Mouse (Mus musculus) heart, postnatal 0 days (tissue): Measurements from ENCODE around the gene Kif9.

Experiments used
- CTCF ChIP-seq: IDR thresholded peaks from 2 replicates; pipeline ENCODE4 v1.5.1; 2016; ENCODE audit warnings: antibody characterized with exemption, control low read depth, low read depth
- EP300 ChIP-seq: IDR thresholded peaks from 2 replicates; pipeline ENCODE4 v1.6.1; 2016; ENCODE audit warnings: antibody characterized with exemption, low read depth

DNA sequence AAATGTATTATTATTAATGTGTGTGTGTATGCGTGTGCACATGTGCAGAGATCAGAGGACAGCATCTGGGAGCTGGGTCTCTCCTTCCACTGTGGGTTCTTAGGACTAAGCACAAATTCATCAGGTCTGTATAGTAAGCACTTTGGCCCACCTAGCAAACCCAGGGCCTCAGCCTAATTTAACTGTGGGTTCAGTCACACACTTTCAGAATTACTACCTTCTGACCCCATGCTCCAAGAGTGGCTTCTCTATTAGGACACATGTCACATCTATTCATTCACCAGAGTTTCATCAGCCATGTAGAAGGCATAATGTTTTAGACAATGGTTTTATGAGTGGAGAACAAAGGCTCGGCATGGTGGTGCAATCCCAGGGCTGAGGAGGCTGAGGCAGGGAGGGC lies 43.7 kb upstream of the Kif9 start:
- TF ChIP-seq CTCF, result no peak
- no peak for TF ChIP-seq EP300
